Mouse (Mus musculus) macrophage (primary cell): ENCODE data around the gene 4931428L18Rik. TPM values are rescaled to one million over a fixed set of nuclear protein-coding genes. Genes with fewer than 3 reads are reported as not detected.

Experiments
- H3K27ac ChIP-seq: fragments of 350-480 bp; formaldehyde crosslinking; 2 replicates; pipeline ENCODE4 v1.9.0; 2021
- H3K36me3 ChIP-seq: fragments of 350-480 bp; formaldehyde crosslinking; 2 replicates; pipeline ENCODE4 v1.9.0; 2021; ENCODE audit errors: inconsistent target
- H3K4me3 ChIP-seq: fragments of 350-480 bp; formaldehyde crosslinking; 2 replicates; pipeline ENCODE4 v1.9.0; 2021; ENCODE audit errors: inconsistent target
- H3K79me2 ChIP-seq: fragments of 350-480 bp; formaldehyde crosslinking; 2 replicates; pipeline ENCODE4 v1.9.0; 2021; ENCODE audit errors: inconsistent target
- WGBS: methylation state at CpG from one replicate; pipeline ENCODE4 v1.1.7; 2026; ENCODE audit warnings: inconsistent platforms; ENCODE audit not compliant: missing documents; 5-methylcytosine and 5-hydroxymethylcytosine counted together
- polyA plus RNA-seq: library from polyadenylated mRNA; stranded (reverse); fragments of 250-400 nt; gene quantifications from 3 replicates; pipeline ENCODE4 v1.2.4, GENCODE M21; 2018; ENCODE audit warnings: inconsistent platforms

4931428L18Rik gene
- polyA plus RNA-seq, 1 experiment from 2014 or later: not detected

DNA sequence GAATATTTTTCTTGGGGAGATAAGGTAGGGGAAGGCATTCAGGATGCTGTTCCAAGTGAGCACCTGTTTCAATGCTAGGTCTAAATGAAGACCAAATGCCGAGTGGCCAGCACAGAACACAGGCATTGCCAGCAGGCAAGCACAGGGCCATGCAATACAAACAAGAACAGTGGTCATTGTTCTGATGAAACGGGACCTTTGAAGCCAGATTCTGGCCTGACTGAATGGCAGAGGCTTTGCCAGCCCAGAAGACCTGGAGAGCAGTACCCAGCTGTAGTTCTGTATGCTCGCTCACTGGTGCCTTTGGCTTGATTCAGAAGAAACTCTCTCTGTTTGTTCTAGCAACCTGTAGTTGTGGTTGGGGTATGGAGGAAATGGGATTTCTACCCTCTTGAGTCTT lies 47.1 kb downstream of the 4931428L18Rik start:
- H3K79me2 ChIP-seq: no peaks in the 10 kb centered on the region
- no peaks in the 10 kb centered on the region for H3K36me3 ChIP-seq
- H3K4me3 ChIP-seq: no peak overlapping the region
- 74% methylated on average over 3 of the region's 3 CpGs for WGBS
- no peak overlapping the region for H3K27ac ChIP-seq

DNA sequence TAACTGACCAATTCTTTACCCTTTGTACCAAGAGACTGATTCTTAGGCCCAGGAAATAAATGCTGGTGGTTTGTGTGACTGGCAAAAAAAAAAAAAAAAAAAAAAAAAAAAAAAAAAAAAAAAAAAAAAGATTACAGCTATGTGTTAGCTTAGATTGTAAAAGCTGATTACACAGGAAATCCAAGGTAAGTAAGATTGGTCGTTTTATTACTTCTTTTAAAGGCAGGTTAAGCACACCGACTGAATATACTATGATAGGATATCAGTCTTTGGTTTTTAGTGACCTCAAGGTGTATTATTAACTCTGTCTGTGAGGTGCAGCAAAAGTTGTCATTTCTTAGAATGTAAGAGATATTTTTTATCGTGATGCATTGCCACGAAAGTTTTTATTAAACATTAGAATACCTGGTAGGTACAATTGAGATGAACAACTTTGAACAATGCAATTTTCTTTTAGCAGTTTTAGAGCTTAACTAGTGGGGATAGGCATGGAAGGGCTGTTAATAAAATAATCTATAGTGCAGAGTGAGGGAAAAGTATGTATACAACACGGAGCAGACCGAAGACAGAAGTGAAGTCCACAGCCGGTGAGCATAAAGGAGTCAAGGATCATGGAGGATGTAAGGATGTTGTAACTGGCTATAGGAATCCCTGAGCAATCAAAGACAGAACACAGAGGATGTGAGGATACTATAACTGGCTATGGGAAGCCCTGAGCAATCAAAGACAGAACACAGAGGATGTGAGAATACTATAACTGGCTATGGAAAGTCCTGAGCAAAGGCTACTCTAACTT lies 57.0 kb downstream of the 4931428L18Rik start:
- H3K4me3 ChIP-seq: no peak overlapping the region
- no peaks in the 10 kb centered on the region for H3K79me2 ChIP-seq
- 76% methylated on average over 7 of the region's 7 CpGs for WGBS
- no peaks in the 10 kb centered on the region for H3K36me3 ChIP-seq
- H3K27ac ChIP-seq: no peak overlapping the region

DNA sequence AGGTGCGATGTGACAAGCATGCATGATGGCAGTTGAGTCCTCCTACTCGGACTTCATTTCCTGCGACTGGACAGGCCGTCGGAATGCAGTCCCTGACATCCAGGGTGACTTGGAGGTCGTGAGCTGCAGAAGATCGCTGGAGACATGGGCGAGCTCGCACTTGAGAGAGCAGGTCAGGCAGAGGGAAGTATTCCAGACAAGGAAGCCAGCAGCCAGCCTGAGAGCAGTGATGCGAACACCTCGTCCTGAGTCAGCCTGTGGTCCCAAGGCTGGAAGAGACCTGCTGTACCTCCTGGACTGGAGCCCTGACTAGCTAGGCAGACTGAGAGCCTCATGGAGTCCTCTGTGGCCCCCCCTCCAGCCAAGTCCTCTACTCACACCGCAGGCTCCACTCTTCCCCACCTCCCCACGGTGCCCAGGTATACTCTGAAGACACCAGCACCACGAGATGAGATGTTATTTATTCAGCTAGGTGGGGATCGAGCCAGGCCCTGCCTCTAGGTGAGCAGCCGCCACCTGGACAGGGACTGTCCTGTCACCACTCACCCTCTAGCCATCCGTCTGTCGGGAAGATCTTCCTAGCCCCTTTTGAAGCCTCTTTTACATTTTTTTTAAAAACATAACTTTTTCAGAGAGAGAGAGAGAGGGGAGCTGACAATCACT lies 57.8 kb downstream of the 4931428L18Rik start:
- WGBS: 91% methylated on average over 18 of the region's 18 CpGs
- Histone ChIP-seq H3K36me3 (no peaks in the 10 kb centered on the region), H3K4me3 (no peak overlapping the region), H3K27ac (no peak overlapping the region), H3K79me2 (no peaks in the 10 kb centered on the region)

DNA sequence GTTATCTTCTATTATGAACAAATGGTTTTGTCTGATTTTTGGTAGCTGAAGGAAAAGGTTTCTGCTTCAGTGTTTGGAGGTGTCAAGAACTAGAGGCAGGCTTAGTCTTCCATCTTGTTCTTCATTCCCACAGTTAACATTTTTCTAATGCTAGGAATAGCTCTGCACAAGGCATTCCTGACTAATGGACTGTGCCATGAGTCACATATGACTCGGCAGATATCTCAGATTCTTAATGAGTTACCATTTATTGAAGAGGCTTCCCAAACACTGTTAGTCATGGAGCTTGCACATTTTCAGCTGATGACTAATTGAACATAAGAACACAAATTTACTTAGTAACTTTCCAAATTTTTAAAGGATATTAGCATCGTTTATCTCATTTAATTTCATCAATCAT lies 65.6 kb downstream of the 4931428L18Rik start:
- no peak overlapping the region for H3K4me3 ChIP-seq
- H3K79me2 ChIP-seq: no peaks in the 10 kb centered on the region
- WGBS: 90% methylated on average over 2 of the region's 2 CpGs
- H3K36me3 ChIP-seq: no peaks in the 10 kb centered on the region
- H3K27ac ChIP-seq: no peak overlapping the region

- H3K36me3 ChIP-seq: no peaks in the 10 kb centered on the region
- H3K79me2 ChIP-seq: no peaks in the 10 kb centered on the region
- WGBS: 90% methylated on average over 2 of the region's 2 CpGs
- H3K4me3 ChIP-seq: no peak overlapping the region
- no peak overlapping the region for H3K27ac ChIP-seq
Measured at GRCm38 (mm10) chr1:31156185-31156584, 66.3 kb downstream of the 4931428L18Rik start.

- Histone ChIP-seq H3K4me3 (no peak overlapping the region), H3K27ac (no peak overlapping the region), H3K36me3 (no peaks in the 10 kb centered on the region), H3K79me2 (no peaks in the 10 kb centered on the region)
- 14% methylated on average over 7 of the region's 7 CpGs for WGBS
Measured at GRCm38 (mm10) chr1:31153793-31154349, 68.6 kb downstream of the 4931428L18Rik start.

DNA sequence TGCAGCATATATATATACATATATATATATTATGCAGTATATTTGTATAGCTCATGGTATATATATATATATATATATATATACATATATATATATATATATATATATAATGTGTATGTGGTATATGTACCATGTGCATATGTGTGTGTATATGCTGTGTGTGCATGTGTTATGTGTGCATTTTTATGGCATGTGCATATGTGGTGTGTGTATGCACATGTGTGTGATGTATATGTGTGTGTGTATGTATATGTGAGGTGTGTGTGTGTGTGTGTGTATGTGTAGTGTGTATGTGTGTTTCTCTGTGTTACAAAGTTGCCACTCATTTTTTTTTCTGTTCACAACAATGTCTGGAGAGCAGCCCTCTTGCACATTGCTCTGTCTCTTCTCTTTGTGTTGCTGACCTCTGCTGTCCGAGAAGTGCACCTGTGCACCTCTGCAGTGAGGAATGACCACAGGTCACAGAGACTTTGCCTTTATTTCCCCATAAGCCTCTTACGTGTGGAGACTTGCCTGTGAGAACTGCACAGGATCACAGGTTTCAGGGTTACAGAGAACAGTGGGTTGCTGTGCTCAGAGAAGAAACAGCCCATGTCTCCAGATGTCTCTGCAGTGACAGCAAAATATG lies 69.6 kb downstream of the 4931428L18Rik start:
- Histone ChIP-seq H3K4me3 (no peak overlapping the region), H3K79me2 (no peaks in the 10 kb centered on the region), H3K27ac (no peak overlapping the region), H3K36me3 (no peaks in the 10 kb centered on the region)
- 72% methylated on average over 2 of the region's 2 CpGs for WGBS

DNA sequence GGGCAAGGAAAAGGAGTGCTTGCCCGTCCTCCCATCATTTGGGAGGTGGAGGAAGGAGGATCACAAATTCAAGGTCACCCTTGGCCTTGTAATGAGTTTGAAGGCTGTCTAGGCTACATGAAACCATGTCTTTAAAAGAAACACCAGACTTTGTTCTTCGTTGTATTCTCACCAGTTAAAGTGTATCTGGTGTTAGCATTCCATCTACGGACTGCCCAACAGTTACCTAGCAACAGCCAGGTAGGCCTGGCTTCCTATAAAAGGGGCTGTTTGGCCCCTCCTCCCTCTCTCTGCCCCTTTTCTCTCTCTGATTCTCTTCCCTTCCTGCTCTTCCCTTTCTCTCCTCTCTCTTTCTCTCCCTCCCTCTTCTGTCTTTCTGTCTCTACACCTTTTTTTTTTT lies 71.9 kb downstream of the 4931428L18Rik start:
- Histone ChIP-seq H3K4me3 (no peak overlapping the region), H3K36me3 (no peaks in the 10 kb centered on the region), H3K79me2 (no peaks in the 10 kb centered on the region), H3K27ac (no peak overlapping the region)
- 80% methylated on average over 3 of the region's 3 CpGs for WGBS

GRCm38 (mm10) chr1:31149671-31150070 lies 72.8 kb downstream of the 4931428L18Rik start:
- WGBS: 25% methylated on average over 6 of the region's 6 CpGs
- H3K79me2 ChIP-seq: no peaks in the 10 kb centered on the region
- H3K27ac ChIP-seq: no peak overlapping the region
- H3K4me3 ChIP-seq: no peak overlapping the region
- no peaks in the 10 kb centered on the region for H3K36me3 ChIP-seq

- Histone ChIP-seq H3K4me3 (no peak overlapping the region), H3K27ac (no peak overlapping the region)
- 46% methylated on average over 2 of the region's 2 CpGs for WGBS
Measured at GRCm38 (mm10) chr1:31143571-31143970, 78.9 kb downstream of the 4931428L18Rik start.

GRCm38 (mm10) chr1:31142288-31143094 lies 80.0 kb downstream of the 4931428L18Rik start:
- Histone ChIP-seq H3K79me2 (no peaks in the 10 kb centered on the region), H3K36me3 (no peaks in the 10 kb centered on the region), H3K4me3 (no peak overlapping the region), H3K27ac (no peak overlapping the region)
- WGBS: 46% methylated on average over 8 of the region's 8 CpGs

More at GRCm38 (mm10) chr1:31143571-31143970, 78.9 kb downstream of the 4931428L18Rik start:
- no peaks in the 10 kb centered on the region for H3K36me3 ChIP-seq
- H3K79me2 ChIP-seq: no peaks in the 10 kb centered on the region

DNA sequence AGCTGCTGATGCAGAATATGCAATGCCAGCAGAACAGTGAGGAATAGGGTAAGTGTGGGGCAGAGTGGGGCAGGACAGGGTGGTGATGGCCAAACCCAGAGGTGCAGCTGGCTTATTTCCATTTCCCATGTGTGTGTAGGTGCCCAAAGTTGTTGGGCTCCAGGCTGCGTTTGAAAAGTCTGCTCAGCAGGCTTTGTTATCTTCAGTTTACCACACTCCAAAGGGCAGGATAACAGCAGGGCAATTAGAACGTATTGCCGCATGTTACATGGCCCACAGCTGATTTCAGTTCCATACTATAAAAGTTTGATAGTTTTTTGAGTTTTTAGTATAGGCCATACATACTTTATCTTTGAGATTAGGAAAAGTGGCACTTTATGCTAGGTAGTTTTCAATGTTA lies 84.1 kb downstream of the 4931428L18Rik start:
- WGBS: 87% methylated on average over 3 of the region's 3 CpGs
- no peak overlapping the region for H3K27ac ChIP-seq
- H3K79me2 ChIP-seq: no peaks in the 10 kb centered on the region
- no peak overlapping the region for H3K4me3 ChIP-seq
- H3K36me3 ChIP-seq: no peaks in the 10 kb centered on the region

DNA sequence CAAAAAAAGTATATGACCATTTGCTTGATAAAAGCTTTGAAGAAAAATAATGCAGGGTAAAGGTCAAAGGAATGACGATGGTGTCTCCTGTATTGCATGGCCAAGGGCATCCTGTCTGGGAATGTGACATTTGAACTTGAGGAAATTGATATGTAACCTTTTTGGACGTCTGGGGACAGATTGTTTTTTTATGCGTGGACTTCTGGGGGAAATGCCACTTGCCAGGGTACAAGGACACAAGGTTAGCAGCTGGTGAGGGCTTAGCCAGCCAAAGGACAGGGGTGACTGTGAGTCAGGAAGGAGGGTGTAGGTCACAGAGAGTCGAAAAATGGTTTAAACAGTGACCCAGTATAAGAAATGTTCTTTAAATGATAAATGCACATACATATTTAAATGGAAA lies 109.0 kb downstream of the 4931428L18Rik start:
- Histone ChIP-seq H3K27ac (no peak overlapping the region), H3K4me3 (no peak overlapping the region), H3K79me2 (no peaks in the 10 kb centered on the region), H3K36me3 (no peaks in the 10 kb centered on the region)
- WGBS: 88% methylated on average over 4 of the region's 4 CpGs

DNA sequence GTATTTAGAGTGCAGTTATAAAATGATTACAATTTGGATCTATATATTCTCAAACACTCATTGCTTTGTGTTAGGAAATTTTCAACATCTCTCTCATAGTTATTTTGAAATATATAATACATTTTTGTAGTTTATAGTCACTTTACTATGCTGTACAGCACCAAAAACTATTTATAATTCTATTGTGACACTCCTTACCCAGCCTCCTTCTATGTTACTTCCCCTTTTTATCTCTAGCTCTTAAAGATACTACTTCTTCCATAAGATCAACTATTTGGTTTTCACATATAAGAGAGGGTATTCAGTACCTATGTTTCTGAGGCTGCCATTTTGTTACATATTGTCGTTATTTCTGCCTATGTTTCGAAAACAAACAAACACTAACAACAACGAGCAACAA lies 114.5 kb downstream of the 4931428L18Rik start:
- no peak overlapping the region for H3K4me3 ChIP-seq
- no peaks in the 10 kb centered on the region for H3K36me3 ChIP-seq
- H3K79me2 ChIP-seq: no peaks in the 10 kb centered on the region
- no peak overlapping the region for H3K27ac ChIP-seq
- 93% methylated on average over 3 of the region's 3 CpGs for WGBS
